Mouse (Mus musculus) lung, embryonic 16.5 days (tissue): ENCODE results near the gene Fam213b. TPM values are rescaled to one million over a fixed set of nuclear protein-coding genes. Genes with fewer than 3 reads are reported as not detected.

Source experiments
- ATAC-seq: fragments of 200-750 bp; cut with Nextera tagmentation; 2 replicates; pipeline ENCODE4 v1.8.0; 2017; ENCODE audit warnings: low read depth, mild to moderate bottlenecking, moderate library complexity
- H3K27ac ChIP-seq: fragments of 300-500 bp; sonication (generic); 2 replicates; pipeline ENCODE4 v1.5.1; 2014; ENCODE audit warnings: mild to moderate bottlenecking, control low read depth, low read length
- H3K27me3 ChIP-seq: fragments of 300-500 bp; sonication (generic); 2 replicates; pipeline ENCODE4 v1.6.1; 2014; ENCODE audit warnings: low read depth, low read length, mixed read lengths; ENCODE audit not compliant: control insufficient read depth, insufficient read depth
- H3K36me3 ChIP-seq: fragments of 300-500 bp; sonication (generic); 2 replicates; pipeline ENCODE4 v1.6.1; 2014; ENCODE audit warnings: low read length; ENCODE audit not compliant: control insufficient read depth, insufficient read depth
- H3K4me1 ChIP-seq: fragments of 300-500 bp; sonication (generic); replicated peaks from 2 replicates; pipeline ENCODE4 v1.6.1; 2014; ENCODE audit warnings: low read length, mixed read lengths; ENCODE audit not compliant: control insufficient read depth, insufficient read depth
- H3K4me2 ChIP-seq: fragments of 300-500 bp; sonication (generic); 2 replicates; pipeline ENCODE4 v1.6.1; 2014; ENCODE audit warnings: low read depth, low read length, control low read depth
- H3K4me3 ChIP-seq: fragments of 300-500 bp; sonication (generic); 2 replicates; pipeline ENCODE4 v1.5.1; 2014; ENCODE audit warnings: mild to moderate bottlenecking, low read length, control low read depth
- H3K9ac ChIP-seq: fragments of 300-500 bp; sonication (generic); 2 replicates; pipeline ENCODE4 v1.6.1; 2014; ENCODE audit warnings: low read length, control low read depth
- H3K9me3 ChIP-seq: fragments of 300-500 bp; sonication (generic); 2 replicates; pipeline ENCODE4 v1.6.1; 2016; ENCODE audit warnings: low read length; ENCODE audit not compliant: control insufficient read depth
- WGBS: fragments of 180-500 bp; shearing (Covaris S2); extraction: QIAGEN DNeasy Blood & Tissue Kit; methylation state at CpG from one replicate; pipeline ENCODE4 v1.1.7; 2014; 5-methylcytosine and 5-hydroxymethylcytosine counted together
- polyA plus RNA-seq: library from polyadenylated mRNA; unstranded; fragments of >200 nt; fragmentation: Nextera tagmentation; extraction: Ambion mirVana; gene quantifications from 2 replicates; pipeline ENCODE4 v1.2.1, GENCODE M21; 2015

Gene Fam213b
- polyA plus RNA-seq, 1 experiment from 2014 or later = 31.4 TPM

DNA sequence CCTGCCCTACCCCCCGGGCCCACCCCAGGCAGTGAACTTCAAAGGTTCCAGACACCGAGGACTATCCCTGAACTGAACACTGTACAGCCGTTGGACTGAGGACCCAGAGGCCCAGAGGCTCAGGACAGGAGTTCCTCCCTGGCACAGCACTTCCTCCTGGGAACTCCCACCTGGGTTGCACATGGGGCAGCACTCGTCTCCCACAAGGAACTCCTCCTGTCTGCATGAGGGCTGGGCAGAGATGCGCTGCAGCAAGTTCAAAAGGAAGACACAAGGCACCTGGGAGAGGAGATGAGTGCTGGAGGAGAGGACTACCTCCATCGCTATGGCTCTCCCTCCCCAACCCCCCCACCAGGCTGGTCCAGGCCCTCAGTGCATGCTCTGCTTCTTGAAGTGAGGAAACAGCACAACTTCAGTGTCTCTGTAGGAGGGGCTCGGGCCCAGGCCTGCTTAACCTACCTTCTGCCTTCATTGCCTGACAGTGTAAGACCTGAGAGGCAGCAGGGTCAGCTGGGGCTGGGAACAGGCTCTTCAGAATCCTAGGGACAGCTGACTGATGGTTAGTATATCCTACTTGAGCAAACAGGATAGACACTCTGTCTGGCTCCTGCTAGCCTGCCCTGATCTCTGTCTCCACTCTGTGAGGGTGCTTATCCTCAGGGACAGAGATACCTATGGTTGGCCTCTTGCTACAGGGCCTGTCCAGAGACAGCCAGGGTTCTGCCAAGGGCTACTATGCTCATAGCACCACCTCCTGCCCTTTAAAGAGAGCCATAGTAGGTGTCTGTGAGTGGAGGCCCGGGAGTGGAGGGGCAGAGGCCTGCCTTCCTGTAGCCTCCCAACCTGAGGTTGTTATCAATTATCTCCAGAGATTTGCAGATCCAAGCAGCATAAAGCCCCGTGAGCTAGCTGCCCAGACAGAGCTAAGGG is 28.3 kb upstream of the Fam213b start:
- Histone ChIP-seq H3K27ac (peak overlapping the region; percentile 56), H3K4me2 (peak overlapping the region; percentile 50), H3K9ac (peak overlapping the region; percentile 55), H3K4me1 (peaks cover 13% of the 10 kb centered on the region), H3K27me3 (no peaks in the 10 kb centered on the region), H3K36me3 (no peaks in the 10 kb centered on the region), H3K4me3 (peak overlapping the region; percentile 32), H3K9me3 (no peaks in the 10 kb centered on the region)
- 53% methylated on average over 9 of the region's 9 CpGs for WGBS
- peak; percentile 1; the same call in 1 of the 2 replicates for ATAC-seq

- Histone ChIP-seq H3K4me1 (peaks cover 13% of the 10 kb centered on the region), H3K27me3 (no peaks in the 10 kb centered on the region), H3K9ac (no peak overlapping the region), H3K9me3 (no peaks in the 10 kb centered on the region), H3K27ac (no peak overlapping the region), H3K4me2 (no peak overlapping the region), H3K36me3 (no peaks in the 10 kb centered on the region), H3K4me3 (no peak overlapping the region)
- 52% methylated on average over 4 of the region's 4 CpGs for WGBS
- ATAC-seq = no peak
Observed at GRCm38 (mm10) chr4:154925413-154925812, 26.5 kb upstream of the Fam213b start.

- ATAC-seq = no peak
- Histone ChIP-seq H3K9me3 (no peaks in the 10 kb centered on the region), H3K27ac (no peak overlapping the region), H3K27me3 (no peaks in the 10 kb centered on the region), H3K4me1 (peaks cover 7% of the 10 kb centered on the region; the same call in 1 of the 2 replicates), H3K9ac (no peak overlapping the region), H3K36me3 (no peaks in the 10 kb centered on the region), H3K4me3 (no peak overlapping the region), H3K4me2 (no peak overlapping the region)
- WGBS = 75% methylated on average over 5 of the region's 5 CpGs
Observed at GRCm38 (mm10) chr4:154922931-154923330, 24.0 kb upstream of the Fam213b start.

DNA sequence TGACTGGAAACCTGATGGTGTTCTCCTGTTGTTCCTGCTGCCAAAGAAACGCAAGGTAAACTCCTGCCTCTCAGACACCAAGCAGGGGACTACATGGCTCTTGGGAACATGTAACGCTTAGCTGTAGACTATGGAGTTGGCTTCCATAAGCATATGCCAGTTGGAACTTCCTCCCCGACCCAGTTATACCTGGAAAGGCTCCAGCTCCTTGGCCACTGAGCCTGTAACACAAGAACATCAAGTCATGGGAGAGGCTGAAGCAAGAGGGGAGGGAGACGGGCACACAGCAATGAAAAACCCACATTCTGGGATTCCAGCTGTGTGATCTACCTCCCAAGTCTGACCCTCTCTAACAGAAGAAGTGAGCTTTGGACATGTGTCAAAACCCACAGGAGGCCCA is 23.4 kb upstream of the Fam213b start:
- Histone ChIP-seq H3K9ac (no peak overlapping the region), H3K4me1 (peaks cover 3% of the 10 kb centered on the region; the same call in 1 of the 2 replicates), H3K4me3 (no peak overlapping the region), H3K36me3 (no peaks in the 10 kb centered on the region), H3K27me3 (no peaks in the 10 kb centered on the region), H3K27ac (no peak overlapping the region), H3K9me3 (no peaks in the 10 kb centered on the region), H3K4me2 (no peak overlapping the region)
- ATAC-seq = no peak
- 69% methylated on average over 4 of the region's 4 CpGs for WGBS

- H3K36me3 ChIP-seq = no peaks in the 10 kb centered on the region
- no peak overlapping the region for H3K9ac ChIP-seq
- H3K27ac ChIP-seq = no peak overlapping the region
- no peaks in the 10 kb centered on the region for H3K9me3 ChIP-seq
- H3K4me2 ChIP-seq = no peak overlapping the region
- no peak for ATAC-seq
- H3K27me3 ChIP-seq = no peaks in the 10 kb centered on the region
- WGBS = 79% methylated on average over 4 of the region's 4 CpGs
- 0 out of 2 replicates have a peak, but pooled peaks cover under 1% of the 10 kb centered on the region for H3K4me1 ChIP-seq
- H3K4me3 ChIP-seq = no peak overlapping the region
Observed at GRCm38 (mm10) chr4:154916662-154917061, 17.7 kb upstream of the Fam213b start.

DNA sequence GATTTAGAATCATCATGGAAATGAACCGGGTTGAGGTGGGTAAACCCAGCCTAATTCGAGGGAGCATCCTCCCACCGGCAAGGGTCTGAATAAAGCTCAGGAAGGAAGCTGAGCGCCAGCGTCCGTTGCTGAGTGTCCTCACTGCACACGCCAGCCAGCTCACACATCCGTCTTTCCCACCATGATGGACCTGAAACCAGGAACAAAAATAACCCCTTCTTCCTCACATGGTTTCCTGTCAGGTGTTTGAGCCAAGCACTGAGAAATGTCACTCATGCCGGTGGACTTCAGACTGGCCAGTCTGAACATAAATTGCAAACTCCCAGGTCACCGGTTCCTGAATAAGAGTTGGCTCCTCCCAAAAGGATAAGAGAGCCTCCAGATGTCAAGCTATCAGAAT is 16.4 kb upstream of the Fam213b start:
- 66% methylated on average over 10 of the region's 10 CpGs for WGBS
- H3K27me3 ChIP-seq = no peaks in the 10 kb centered on the region

GRCm38 (mm10) chr4:154914707-154915106 is 15.8 kb upstream of the Fam213b start:
- H3K27me3 ChIP-seq = no peaks in the 10 kb centered on the region

More for the DNA sequence above, 16.4 kb upstream of the Fam213b start:
- Histone ChIP-seq H3K4me3 (no peak overlapping the region), H3K27ac (no peak overlapping the region), H3K36me3 (no peaks in the 10 kb centered on the region), H3K4me2 (no peak overlapping the region), H3K9me3 (no peaks in the 10 kb centered on the region), H3K4me1 (peaks cover 10% of the 10 kb centered on the region), H3K9ac (no peak overlapping the region)
- ATAC-seq = no peak

GRCm38 (mm10) chr4:154914252-154914651 is 15.3 kb upstream of the Fam213b start:
- H3K4me3 ChIP-seq = no peak overlapping the region
- 94% methylated on average over 4 of the region's 4 CpGs for WGBS
- H3K27ac ChIP-seq = no peak overlapping the region
- no peak for ATAC-seq
- H3K9ac ChIP-seq = no peak overlapping the region
- H3K27me3 ChIP-seq = no peaks in the 10 kb centered on the region
- H3K36me3 ChIP-seq = no peaks in the 10 kb centered on the region
- peaks cover 10% of the 10 kb centered on the region for H3K4me1 ChIP-seq
- no peaks in the 10 kb centered on the region for H3K9me3 ChIP-seq
- no peak overlapping the region for H3K4me2 ChIP-seq

More at GRCm38 (mm10) chr4:154914707-154915106, 15.8 kb upstream of the Fam213b start:
- Histone ChIP-seq H3K4me2 (no peak overlapping the region), H3K9me3 (no peaks in the 10 kb centered on the region), H3K4me3 (no peak overlapping the region), H3K36me3 (no peaks in the 10 kb centered on the region), H3K27ac (no peak overlapping the region), H3K4me1 (peaks cover 10% of the 10 kb centered on the region), H3K9ac (no peak overlapping the region)
- WGBS = 67% methylated on average over 3 of the region's 3 CpGs
- no peak for ATAC-seq

GRCm38 (mm10) chr4:154913845-154914244 is 14.9 kb upstream of the Fam213b start:
- Histone ChIP-seq H3K4me3 (no peak overlapping the region), H3K27me3 (no peaks in the 10 kb centered on the region), H3K4me2 (no peak overlapping the region), H3K9ac (no peak overlapping the region), H3K4me1 (peaks cover 10% of the 10 kb centered on the region), H3K9me3 (no peaks in the 10 kb centered on the region), H3K36me3 (no peaks in the 10 kb centered on the region), H3K27ac (no peak overlapping the region)
- no peak for ATAC-seq
- WGBS = 92% methylated on average over 3 of the region's 3 CpGs
